Comparison of ENCODE assay signal across 25 mouse cellular contexts in genomic region chr3:26194970-26195369, GRCm38 (mm10).
DNase-seq lines count a peak whose midpoint lies in the region; ATAC-seq lines count a peak whose summit lies in the region.
"Had no signal": no experiment of that assay in that cellular context is flagged by ENCODE, and none has a peak within 500 bp of the region (broad histone marks: within the 10 kb centered on the region; RNA-seq: fewer than 3 reads in every experiment).

No protein-coding gene starts in this region.

- no peak overlapping the region for H3K27ac ChIP-seq in lung, embryonic 15.5 days
- H3K27ac ChIP-seq in heart, embryonic 10.5 days, result no peak overlapping the region
- H3K27ac ChIP-seq: forebrain, embryonic 10.5 days; forebrain, embryonic 13.5 days; heart, adult 2 months; hindbrain, embryonic 12.5 days; hindbrain, embryonic 15.5 days had no signal

- H3K4me3 ChIP-seq in lung, embryonic 15.5 days, result no peak overlapping the region
- H3K4me3 ChIP-seq in heart, embryonic 10.5 days, result no peak overlapping the region
- H3K4me3 ChIP-seq: forebrain, embryonic 10.5 days; forebrain, embryonic 13.5 days; heart, adult 2 months; hindbrain, embryonic 12.5 days; hindbrain, embryonic 15.5 days had no signal

- H3K27me3 ChIP-seq in lung, embryonic 15.5 days, result no peaks in the 10 kb centered on the region
- H3K27me3 ChIP-seq in heart, embryonic 10.5 days (ENCODE audit: insufficient read depth, poor library complexity, severe bottlenecking), result no peaks in the 10 kb centered on the region
- H3K27me3 ChIP-seq: CH12.LX; forebrain, embryonic 13.5 days; hindbrain, embryonic 12.5 days; hindbrain, embryonic 15.5 days had no signal

- no peaks in the 10 kb centered on the region for H3K9me3 ChIP-seq in lung, embryonic 15.5 days
- no peaks in the 10 kb centered on the region for H3K9me3 ChIP-seq in heart, embryonic 10.5 days
- H3K9me3 ChIP-seq: forebrain, embryonic 10.5 days; forebrain, embryonic 13.5 days; G1E; hindbrain, embryonic 12.5 days; hindbrain, embryonic 15.5 days had no signal

- no peak overlapping the region for H3K4me2 ChIP-seq in lung, embryonic 15.5 days
- H3K4me2 ChIP-seq: forebrain, embryonic 13.5 days; heart, embryonic 11.5 days; hindbrain, embryonic 12.5 days; hindbrain, embryonic 15.5 days had no signal

- ATAC-seq in lung, embryonic 15.5 days (ENCODE audit: borderline replicate concordance, extremely low read depth, low FRiP score, low TSS enrichment), result peak; percentile 46; the same call in 1 of the 2 replicates
- ATAC-seq: forebrain, embryonic 13.5 days; forebrain, embryonic 16.5 days had no signal

- no peak overlapping the region for H3K9ac ChIP-seq in lung, embryonic 15.5 days
- H3K9ac ChIP-seq: forebrain, embryonic 13.5 days; hindbrain, embryonic 12.5 days; hindbrain, embryonic 15.5 days had no signal

- H3K36me3 ChIP-seq in lung, embryonic 15.5 days, result no peaks in the 10 kb centered on the region
- H3K36me3 ChIP-seq in heart, embryonic 10.5 days, result no peaks in the 10 kb centered on the region
- H3K36me3 ChIP-seq: forebrain, embryonic 10.5 days; G1E; hindbrain, embryonic 12.5 days; hindbrain, embryonic 15.5 days had no signal

- DNase-seq in layer of hippocampus, adult 9-10 months (ENCODE audit: low spot score), result peak; percentile 3
- DNase-seq in layer of hippocampus, postnatal 10 days (ENCODE audit: low spot score in 2 of 2), result no peak
- no peak for DNase-seq in lung, postnatal 25 days (ENCODE audit: low spot score)
- DNase-seq in lung, postnatal 10 days, result peak; percentile 1
- no peak for DNase-seq in lung, postnatal 4 days
- DNase-seq in heart, embryonic 10.5 days (ENCODE audit: low spot score), result no peak
- DNase-seq: adrenal gland, adult 2 months; adrenal gland, postnatal 14 days; B cell, adult 2 months; cerebellum, adult 11-12 months; cerebellum, adult 8-10 months; cerebellum, postnatal 10 days; cerebellum, postnatal 36 days; gastrocnemius, postnatal 10 days; gastrocnemius, postnatal 36 days; heart, adult 2 months had no signal

- whole genome bisulfite sequencing in lung, embryonic 15.5 days, result 39% methylated on average over 2 of the region's 2 CpGs
- WGBS in heart, embryonic 10.5 days, result 64% methylated on average over 2 of the region's 2 CpGs

- no peaks in the 10 kb centered on the region for H3K4me1 ChIP-seq in lung, embryonic 15.5 days
- no peaks in the 10 kb centered on the region for H3K4me1 ChIP-seq in heart, embryonic 10.5 days
- H3K4me1 ChIP-seq: forebrain, embryonic 10.5 days; forebrain, embryonic 13.5 days; hindbrain, embryonic 12.5 days; hindbrain, embryonic 15.5 days had no signal

Comparison
In these comparisons a context has a peak if more than half of its experiments do, and no peak if none do; other contexts are left out.
1. DNase-seq: peak in layer of hippocampus, adult 9-10 months (single experiment) and lung, postnatal 10 days (single experiment); none in layer of hippocampus, postnatal 10 days (0 of 2), lung, postnatal 25 days (single experiment), lung, postnatal 4 days (0 of 2) and heart, embryonic 10.5 days (single experiment).